Mouse (Mus musculus): ENCODE data around the gene Mfsd13b.
"Not testable (repeated sequence)": the region's sequence is repeated elsewhere in the genome, so short reads cannot be mapped to it uniquely, and the experiment has no call there.

Mfsd13b gene

GRCm38 (mm10) chr7:120982200-120982841 is at the start of gene Mfsd13b, which contains the start of gene Cdr2:
Gene Mfsd13b, plus strand, starts transcription at chr7:120982509.
Gene Cdr2, minus strand, starts transcription at chr7:120982312.
- DNase-seq (ENCODE audit: low spot score), result peak; percentile 98

GRCm38 (mm10) chr7:120933110-120933509 is 49.2 kb upstream of the Mfsd13b start:
- DNase-seq (ENCODE audit: low spot score), result no peak

GRCm38 (mm10) chr7:120933680-120934195 is 48.6 kb upstream of the Mfsd13b start:
- DNase-seq (ENCODE audit: low spot score), result no peak

- peak; percentile 59 for DNase-seq (ENCODE audit: low spot score)
Observed at GRCm38 (mm10) chr7:120934716-120935115, 47.6 kb upstream of the Mfsd13b start.

- DNase-seq (ENCODE audit: low spot score), result no peak
Observed at GRCm38 (mm10) chr7:120936522-120936921, 45.8 kb upstream of the Mfsd13b start.

GRCm38 (mm10) chr7:120938206-120938605 is 44.1 kb upstream of the Mfsd13b start:
- DNase-seq (ENCODE audit: low spot score), result no peak

- no peak for DNase-seq (ENCODE audit: low spot score)
Observed at GRCm38 (mm10) chr7:120940343-120940742, 42.0 kb upstream of the Mfsd13b start.

- no peak for DNase-seq (ENCODE audit: low spot score)
Observed at GRCm38 (mm10) chr7:120941214-120941613, 41.1 kb upstream of the Mfsd13b start.

- no peak for DNase-seq (ENCODE audit: low spot score)
Observed at GRCm38 (mm10) chr7:120942506-120942905, 39.8 kb upstream of the Mfsd13b start.

GRCm38 (mm10) chr7:120943936-120944509 is 38.3 kb upstream of the Mfsd13b start:
- DNase-seq (ENCODE audit: low spot score), result no peak

GRCm38 (mm10) chr7:120953591-120953990 is 28.7 kb upstream of the Mfsd13b start:
- DNase-seq (ENCODE audit: low spot score), result not testable (repeated sequence)

- DNase-seq (ENCODE audit: low spot score), result no peak
Observed at GRCm38 (mm10) chr7:120960116-120960515, 22.2 kb upstream of the Mfsd13b start.

GRCm38 (mm10) chr7:120960601-120961000 is 21.7 kb upstream of the Mfsd13b start:
- no peak for DNase-seq (ENCODE audit: low spot score)

GRCm38 (mm10) chr7:120961893-120962292 is 20.4 kb upstream of the Mfsd13b start:
- no peak for DNase-seq (ENCODE audit: low spot score)

GRCm38 (mm10) chr7:120963126-120963525 is 19.2 kb upstream of the Mfsd13b start:
- DNase-seq (ENCODE audit: low spot score), result no peak

- no peak for DNase-seq (ENCODE audit: low spot score)
Observed at GRCm38 (mm10) chr7:120969221-120969620, 13.1 kb upstream of the Mfsd13b start.

- no peak for DNase-seq (ENCODE audit: low spot score)
Observed at GRCm38 (mm10) chr7:120970112-120970511, 12.2 kb upstream of the Mfsd13b start.

GRCm38 (mm10) chr7:120972471-120972870 is 9.8 kb upstream of the Mfsd13b start:
- DNase-seq (ENCODE audit: low spot score), result not testable (repeated sequence)

- no peak for DNase-seq (ENCODE audit: low spot score)
Observed at GRCm38 (mm10) chr7:120974001-120974400, 8.3 kb upstream of the Mfsd13b start.

- DNase-seq (ENCODE audit: low spot score), result peak; percentile 68
Observed at GRCm38 (mm10) chr7:120977063-120977462, 5.2 kb upstream of the Mfsd13b start.

GRCm38 (mm10) chr7:120980041-120980440 is 2.3 kb upstream of the Mfsd13b start:
- no peak for DNase-seq (ENCODE audit: low spot score)

GRCm38 (mm10) chr7:120980931-120981924 is 1.1 kb upstream of the Mfsd13b start:
- peak; percentile 27 for DNase-seq (ENCODE audit: low spot score)
